Mouse (Mus musculus) gastrocnemius, postnatal 10 days (tissue): ENCODE measurements around the gene Nipsnap2. TPM values are rescaled to one million over a fixed set of nuclear protein-coding genes. Genes with fewer than 3 reads are reported as not detected.
"Not testable (repeated sequence)": the region's sequence is repeated elsewhere in the genome, so short reads cannot be mapped to it uniquely, and the experiment has no call there.

Experiments
- DNase-seq: peaks from one replicate; pipeline ENCODE4 v3.0.0; 2021; ENCODE audit warnings: mixed read lengths
- total RNA-seq, 2 experiments: library from RNA; stranded (reverse); gene quantifications; 2 replicates each; pipeline ENCODE4 v1.2.3; 2021

Gene Nipsnap2
- total RNA-seq, 2 experiments from 2014 or later, result 407 to 464 TPM

DNA sequence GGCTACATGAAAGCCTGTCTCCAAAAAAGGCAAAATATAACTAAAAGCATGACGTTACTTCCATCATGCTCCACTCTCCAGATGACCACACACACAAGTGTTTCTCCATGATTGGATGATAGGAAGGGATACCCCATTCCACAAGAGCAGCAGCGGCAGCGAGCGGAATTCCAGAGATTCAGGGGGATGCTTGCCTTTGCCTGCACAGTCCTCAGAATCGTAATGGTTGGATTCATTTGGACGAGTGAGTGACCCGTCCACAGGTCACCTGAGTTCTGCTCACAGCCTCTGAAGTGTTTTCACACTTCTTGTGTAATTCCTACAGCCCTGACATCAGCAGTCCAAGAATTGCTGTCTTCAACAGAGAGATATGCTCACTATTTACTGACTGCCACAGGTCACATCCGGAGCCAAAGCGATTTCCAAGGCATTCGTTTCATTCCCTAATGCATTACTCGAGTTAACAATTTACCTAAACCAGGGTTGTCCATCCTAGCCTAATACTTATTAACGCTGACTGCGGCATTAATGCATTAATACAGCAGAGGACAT, 35.1 kb downstream of the Nipsnap2 start:
- no peak for DNase-seq

GRCm38 (mm10) chr5:129761865-129762540, 37.1 kb downstream of the Nipsnap2 start:
- no peak for DNase-seq

DNA sequence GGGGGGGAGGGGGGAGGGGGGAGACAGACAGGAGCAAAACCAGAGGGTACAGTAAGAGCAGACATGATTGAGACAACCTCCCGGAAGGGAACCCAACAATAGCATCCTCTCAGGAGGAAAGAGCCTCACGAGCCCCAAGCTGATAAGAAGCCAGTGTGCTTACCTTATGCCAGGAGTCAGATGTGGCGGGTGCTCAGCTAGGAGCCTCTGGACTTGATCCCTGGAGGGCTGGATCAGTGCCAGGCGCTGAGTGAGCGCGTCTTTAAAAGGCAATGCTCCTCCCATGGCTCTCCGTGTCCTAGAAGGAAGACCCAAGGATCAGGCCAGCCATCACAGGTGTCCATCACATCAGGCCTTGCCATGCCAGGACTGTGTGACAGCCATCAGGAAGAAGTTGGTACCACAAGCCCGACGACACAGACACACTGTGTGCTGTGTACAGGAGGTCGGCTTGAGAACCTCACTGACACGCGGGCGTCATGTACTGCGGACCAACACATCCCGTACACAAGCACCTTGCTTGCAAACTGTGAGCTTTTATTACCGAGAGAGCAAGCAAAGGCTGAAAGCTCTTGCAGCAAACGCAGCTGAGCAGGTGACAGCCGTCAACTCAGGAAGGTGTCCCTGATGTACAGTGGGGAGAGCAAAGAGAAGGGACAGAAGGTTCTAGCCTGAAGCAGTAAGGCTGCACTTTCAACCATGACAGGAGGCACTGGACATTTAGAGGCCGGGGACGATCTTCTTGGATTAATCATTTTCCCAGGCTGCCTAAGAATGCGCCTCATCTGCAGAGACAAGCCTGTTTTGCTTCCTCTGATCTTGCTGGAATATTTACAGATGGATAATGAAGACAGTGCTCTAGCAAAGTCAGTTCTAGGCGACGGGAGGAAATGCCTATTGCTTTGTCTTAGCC, 45.8 kb downstream of the Nipsnap2 start:
- DNase-seq, result no peak

GRCm38 (mm10) chr5:129772433-129772832, 47.6 kb downstream of the Nipsnap2 start:
- DNase-seq, result no peak

DNA sequence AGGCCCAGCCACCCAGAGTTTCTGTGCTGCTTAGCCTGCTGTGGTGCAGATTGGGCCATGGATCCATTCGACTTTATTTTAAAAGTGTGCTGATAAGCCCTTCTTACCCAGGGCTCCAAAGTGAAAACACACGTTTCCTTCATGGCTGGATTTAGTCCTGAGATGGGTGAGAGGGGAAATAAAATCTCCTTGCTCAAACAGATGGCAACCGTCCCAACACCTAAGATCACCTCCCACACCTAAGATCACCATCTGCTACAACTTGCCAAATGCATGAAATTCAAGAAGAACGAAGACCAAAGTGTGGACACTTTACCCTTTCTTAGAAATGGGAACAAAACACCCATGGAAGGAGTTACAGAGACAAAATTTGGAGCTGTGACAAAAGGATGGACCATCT, 48.5 kb downstream of the Nipsnap2 start:
- not testable (repeated sequence) for DNase-seq

DNA sequence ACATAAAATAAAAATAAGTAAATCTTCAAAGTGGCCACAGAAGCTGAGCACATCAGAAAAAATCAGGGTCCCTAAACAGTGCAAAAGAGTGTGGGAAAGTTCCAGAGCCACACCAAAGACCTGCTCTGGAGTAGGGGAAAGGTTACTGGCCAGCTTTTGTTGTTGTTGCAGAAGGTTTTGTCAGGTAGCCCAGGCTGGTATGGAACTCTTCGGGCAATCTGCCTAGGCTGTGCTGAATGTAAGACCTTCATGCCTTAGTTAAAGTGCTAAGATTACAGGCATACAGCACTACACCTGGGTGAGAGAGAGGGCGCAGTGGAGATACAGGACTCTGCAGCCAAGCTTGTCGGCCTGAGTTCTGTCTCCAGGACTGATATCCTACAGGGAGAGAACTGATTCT, 49.8 kb downstream of the Nipsnap2 start:
- no peak for DNase-seq

DNA sequence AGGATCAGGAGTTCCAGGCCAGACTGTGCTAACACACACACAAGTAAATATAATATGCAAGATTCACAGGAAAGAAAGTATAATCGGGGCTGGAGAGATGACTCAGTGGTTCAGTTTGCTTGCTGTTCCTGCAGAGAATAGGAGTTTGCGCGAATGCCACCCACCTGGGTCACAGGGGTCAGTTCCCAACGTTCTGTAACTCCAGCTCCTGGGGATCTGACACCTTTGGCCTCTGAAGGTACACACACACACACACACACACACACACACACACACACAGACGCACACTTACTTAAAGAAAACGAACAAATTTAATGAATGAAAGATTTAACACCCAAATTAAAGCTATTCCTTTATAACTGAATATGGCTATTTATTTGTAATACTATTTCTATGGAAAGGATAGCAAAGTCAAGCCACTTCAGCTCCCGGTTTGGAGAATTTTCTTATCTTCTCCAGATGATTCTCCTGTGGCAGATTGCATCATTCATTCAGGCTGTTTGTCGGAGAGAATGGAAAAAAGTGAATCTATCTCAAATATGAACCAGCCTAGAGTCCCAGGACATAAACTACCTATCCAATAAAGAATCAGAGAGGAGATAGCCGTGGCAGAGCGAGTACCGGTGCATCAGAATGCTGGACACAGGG, 53.6 kb downstream of the Nipsnap2 start:
- DNase-seq, result no peak

- peak; percentile 86 for DNase-seq
These were observed 54.3 kb downstream of the Nipsnap2 start for GRCm38 (mm10) chr5:129778996-129779716.

DNA sequence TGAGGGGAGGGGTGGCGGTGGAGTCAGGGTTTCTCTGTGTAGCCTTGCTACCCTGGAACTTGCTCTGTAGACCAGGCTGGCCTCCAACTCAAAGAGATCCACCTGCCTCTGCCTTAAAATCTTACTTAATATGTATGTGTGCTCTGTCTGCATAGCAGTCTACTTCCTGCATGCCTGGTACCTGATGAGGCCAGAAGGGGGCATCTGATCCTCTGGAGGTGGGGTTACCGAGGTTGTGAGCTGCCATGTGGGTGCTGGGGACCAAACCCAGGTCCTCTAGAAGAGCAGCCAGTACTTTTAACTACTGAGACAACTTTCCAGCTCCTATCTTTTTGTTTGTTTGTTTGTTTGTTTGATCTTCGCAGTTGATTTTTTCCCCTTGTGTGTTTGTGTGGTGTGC, 55.3 kb downstream of the Nipsnap2 start:
- DNase-seq, result no peak

DNA sequence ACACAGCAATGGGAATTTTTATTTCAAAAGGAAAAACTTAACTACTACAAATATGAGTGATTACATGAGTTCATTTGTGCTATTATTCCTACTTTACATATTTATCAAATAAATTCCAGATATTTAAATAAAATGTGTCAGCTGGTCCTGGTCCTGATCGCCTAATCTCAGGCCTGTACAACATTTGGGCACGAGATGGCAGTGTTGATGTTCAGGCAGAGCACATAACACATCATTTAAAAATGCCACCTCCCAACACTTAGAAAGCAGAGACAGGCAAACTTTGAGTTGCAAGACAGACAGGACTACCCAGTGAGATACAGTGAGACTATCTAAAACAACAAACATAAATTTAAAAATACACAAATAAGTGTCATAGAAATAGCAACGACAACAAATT, 57.3 kb downstream of the Nipsnap2 start:
- DNase-seq, result no peak

DNA sequence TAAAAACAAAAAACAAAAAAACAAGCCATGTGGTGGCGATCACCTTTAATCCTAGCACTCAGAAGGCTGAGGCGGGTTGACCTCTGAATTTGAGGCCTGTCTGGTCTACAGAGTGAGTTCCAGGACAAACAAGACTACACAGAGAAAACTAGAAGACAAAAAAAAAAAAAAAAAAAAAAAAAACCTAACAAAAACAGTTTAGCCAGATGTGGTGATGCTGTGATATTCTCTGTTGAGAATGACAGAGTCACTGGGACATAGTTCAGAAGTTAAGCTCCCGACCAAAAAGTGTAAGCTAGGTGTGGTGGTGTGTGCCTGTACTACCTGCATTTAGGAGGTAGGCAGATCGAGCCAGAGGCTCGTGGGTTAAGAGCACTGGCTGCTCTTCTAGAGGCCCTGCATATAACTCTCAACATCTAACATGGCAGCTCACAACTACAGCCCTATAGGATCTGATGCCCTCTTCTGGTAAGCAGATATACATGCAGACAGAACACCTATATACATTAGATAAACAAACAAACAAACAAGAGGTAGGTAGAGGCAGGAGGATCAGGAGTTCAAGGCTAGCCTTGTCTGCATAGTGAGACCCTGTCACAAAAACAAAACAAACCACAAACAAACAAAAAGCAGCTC, 60.5 kb downstream of the Nipsnap2 start:
- DNase-seq, result no peak

GRCm38 (mm10) chr5:129786161-129786560, 61.3 kb downstream of the Nipsnap2 start:
- no peak for DNase-seq

DNA sequence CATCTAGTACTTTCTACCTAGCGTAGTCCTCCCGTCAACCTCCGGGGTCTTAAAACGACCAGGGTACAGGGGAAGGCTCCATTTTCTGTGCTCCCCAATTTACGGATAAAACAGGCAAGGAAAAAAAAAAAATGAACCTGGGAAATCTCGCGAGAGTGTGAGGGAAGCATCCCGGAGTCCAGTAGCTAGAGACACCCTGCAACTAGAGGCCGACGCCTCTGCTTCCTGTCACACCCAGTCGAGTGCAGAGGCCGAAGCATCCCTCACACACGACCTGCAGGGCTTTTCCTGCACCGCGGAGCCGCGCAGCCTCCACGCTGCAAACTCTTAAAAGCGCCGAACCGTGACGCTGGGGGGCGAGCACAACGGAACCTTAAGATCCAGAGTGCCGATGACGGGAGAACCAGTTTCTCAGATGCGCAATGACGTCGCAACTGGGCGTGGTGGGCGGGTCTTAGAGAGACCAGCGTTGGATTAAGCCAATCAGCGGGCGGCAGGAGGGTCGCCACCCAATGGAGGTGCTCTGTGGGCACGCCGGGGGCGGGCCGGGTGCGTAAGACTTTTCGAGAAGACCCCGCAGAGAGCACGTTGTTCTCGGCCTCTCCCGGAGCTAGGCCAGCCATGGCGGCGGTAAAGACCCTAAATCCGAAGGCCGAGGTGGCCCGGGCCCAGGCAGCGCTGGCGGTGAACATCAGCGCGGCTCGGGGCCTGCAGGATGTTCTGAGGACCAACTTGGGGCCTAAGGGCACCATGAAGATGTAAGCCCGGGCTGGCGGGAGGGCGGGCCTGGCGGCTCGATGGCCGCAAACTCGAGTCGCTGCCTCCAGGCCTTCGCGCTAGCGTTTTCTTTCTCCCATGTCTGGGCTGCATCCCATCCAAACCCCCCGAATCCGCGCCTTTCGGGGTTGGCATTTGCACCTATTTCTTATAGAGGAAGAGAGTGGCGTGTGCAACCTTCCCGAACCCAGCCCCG, 62.2 kb downstream of the Nipsnap2 start, which contains the start of gene Psph:
TSS of gene Psph (minus strand) at position 632 of the 973 bp plus-strand sequence.
- peak; percentile 95 for DNase-seq

DNA sequence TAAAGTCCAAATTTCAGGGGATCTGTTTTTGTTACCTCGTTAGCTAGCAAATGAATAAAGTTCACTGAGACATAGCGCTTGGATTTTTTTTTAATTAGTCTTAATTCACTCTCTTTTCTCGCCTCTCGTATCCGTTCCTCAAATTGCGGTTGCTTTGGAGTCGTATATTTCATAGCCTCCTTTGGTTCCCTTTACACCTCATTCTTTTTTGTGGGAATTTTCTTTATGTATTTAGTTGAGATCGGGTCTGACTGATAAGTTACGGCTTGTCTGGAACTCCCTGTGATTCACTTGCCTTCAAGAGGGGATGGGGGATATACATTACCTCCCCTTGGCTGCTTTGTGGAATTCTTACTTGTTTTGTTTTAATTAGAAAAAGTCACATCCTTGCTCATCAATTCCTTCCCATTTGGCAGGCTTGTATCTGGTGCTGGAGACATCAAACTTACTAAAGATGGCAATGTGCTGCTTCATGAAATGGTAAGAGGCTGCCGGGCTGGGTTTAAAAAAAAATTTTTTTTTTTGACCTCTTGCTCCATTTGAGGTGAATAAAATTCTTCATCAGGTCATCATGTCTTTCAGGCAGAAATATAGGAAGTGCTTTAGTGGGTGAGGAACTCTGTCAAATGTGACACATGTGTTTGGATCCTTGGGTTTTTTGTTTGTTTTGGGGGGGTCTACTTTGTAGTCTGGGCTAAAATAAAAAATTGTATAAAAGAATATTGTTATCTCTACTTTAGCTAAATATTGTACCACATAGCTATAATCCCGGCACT, 63.1 kb downstream of the Nipsnap2 start:
- DNase-seq, result no peak

DNA sequence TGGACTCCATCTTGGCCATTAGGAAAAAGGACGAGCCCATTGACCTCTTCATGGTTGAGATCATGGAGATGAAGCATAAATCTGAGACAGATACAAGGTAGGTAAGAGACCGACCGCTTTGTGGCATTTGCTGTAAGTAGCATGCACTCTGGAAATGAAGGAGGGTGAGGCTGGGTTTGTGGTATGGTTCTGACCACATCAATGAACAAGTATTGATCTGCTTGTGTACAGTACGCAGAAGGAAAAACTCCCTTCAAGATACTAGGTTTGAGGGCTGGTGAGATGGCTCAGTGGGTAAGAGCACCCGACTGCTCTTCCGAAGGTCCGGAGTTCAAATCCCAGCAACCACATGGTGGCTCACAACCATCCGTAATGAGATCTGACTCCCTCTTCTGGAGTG, 65.7 kb downstream of the Nipsnap2 start:
- DNase-seq, result not testable (repeated sequence)
